Mouse (Mus musculus) intestine, postnatal 0 days (tissue): ENCODE measurements around the gene Cdc42bpb. TPM values are rescaled to one million over a fixed set of nuclear protein-coding genes. Genes with fewer than 3 reads are reported as not detected.
A peak's percentile ranks its signal among the peaks of the same experiment; 100 is the strongest.

Experiments used
- ATAC-seq: fragments of 200-750 bp; cut with Nextera tagmentation; 2 replicates; pipeline ENCODE4 v1.8.0; 2017; ENCODE audit warnings: mild to moderate bottlenecking, moderate TSS enrichment, moderate library complexity
- H3K27ac ChIP-seq: fragments of 300-500 bp; sonication (generic); 2 replicates; pipeline ENCODE4 v1.5.1; 2014; ENCODE audit warnings: mild to moderate bottlenecking, low read depth, low read length, moderate library complexity
- H3K27me3 ChIP-seq: fragments of 300-500 bp; sonication (generic); replicated peaks from 2 replicates; pipeline ENCODE4 v1.6.1; 2014; ENCODE audit warnings: low read length, mixed read lengths; ENCODE audit not compliant: control insufficient read depth, insufficient read depth
- H3K36me3 ChIP-seq: fragments of 300-500 bp; sonication (generic); 2 replicates; pipeline ENCODE4 v1.6.1; 2014; ENCODE audit warnings: mild to moderate bottlenecking, moderate library complexity; ENCODE audit not compliant: control insufficient read depth, insufficient read depth
- H3K4me1 ChIP-seq: fragments of 300-500 bp; sonication (generic); replicated peaks from 2 replicates; pipeline ENCODE4 v1.6.1; 2014; ENCODE audit warnings: antibody characterized with exemption, low read length, mixed read lengths; ENCODE audit not compliant: control insufficient read depth, insufficient read depth
- H3K4me2 ChIP-seq: fragments of 300-500 bp; sonication (generic); replicated peaks from 2 replicates; pipeline ENCODE4 v1.6.1; 2014; ENCODE audit warnings: low read depth, mild to moderate bottlenecking, moderate library complexity
- H3K4me3 ChIP-seq: fragments of 300-500 bp; sonication (generic); 2 replicates; pipeline ENCODE4 v1.5.1; 2014; ENCODE audit warnings: low read depth, low read length
- H3K9ac ChIP-seq: fragments of 300-500 bp; sonication (generic); 2 replicates; pipeline ENCODE4 v1.6.1; 2014; ENCODE audit warnings: mild to moderate bottlenecking, low read depth, low read length
- H3K9me3 ChIP-seq: fragments of 300-500 bp; sonication (generic); 2 replicates; pipeline ENCODE4 v1.6.1; 2016; ENCODE audit warnings: mixed run types; ENCODE audit not compliant: control insufficient read depth
- CTCF ChIP-seq: sonication (generic); IDR thresholded peaks from 2 replicates; pipeline ENCODE4 v1.5.1; 2016; ENCODE audit warnings: low read depth, mild to moderate bottlenecking, control low read depth, antibody characterized with exemption, moderate library complexity
- WGBS: fragments of 180-500 bp; shearing (Covaris S2); extraction: QIAGEN DNeasy Blood & Tissue Kit; methylation state at CpG from one replicate; pipeline ENCODE4 v1.1.7; 2014; 5-methylcytosine and 5-hydroxymethylcytosine counted together
- polyA plus RNA-seq: library from polyadenylated mRNA; unstranded; fragments of >200 nt; fragmentation: Nextera tagmentation; extraction: Ambion mirVana; gene quantifications from 2 replicates; pipeline ENCODE4 v1.2.1, GENCODE M21; 2015

Gene Cdc42bpb
- polyA plus RNA-seq, 1 experiment from 2014 or later = 27.2 TPM

DNA sequence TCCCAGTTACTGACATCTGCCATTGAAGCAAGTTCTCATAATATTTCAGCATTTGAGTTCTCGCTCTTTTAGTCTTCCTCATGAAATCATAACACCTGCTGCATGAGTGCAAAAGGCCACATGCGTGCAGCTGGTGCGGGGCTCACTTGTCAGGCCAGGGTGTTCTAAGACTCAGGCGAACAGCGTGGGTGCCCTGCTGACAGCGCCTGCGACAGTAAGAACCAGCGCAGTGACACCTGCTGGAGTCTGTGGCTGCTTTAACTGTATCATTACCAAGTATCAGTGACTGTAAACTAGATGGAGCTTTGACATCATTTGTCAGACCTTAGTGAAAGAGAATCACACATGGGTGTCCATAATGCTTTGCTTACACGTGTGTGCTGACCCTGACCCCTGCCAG lies 126.3 kb downstream of the Cdc42bpb start:
- peak; percentile 49 for TF ChIP-seq CTCF
- Histone ChIP-seq H3K27ac (no peak overlapping the region), H3K4me2 (no peak overlapping the region), H3K9me3 (no peaks in the 10 kb centered on the region), H3K9ac (no peak overlapping the region), H3K36me3 (peaks cover 35% of the 10 kb centered on the region), H3K4me1 (no peaks in the 10 kb centered on the region), H3K27me3 (no peaks in the 10 kb centered on the region), H3K4me3 (no peak overlapping the region)
- no peak for ATAC-seq
- WGBS = 69% methylated on average over 9 of the region's 9 CpGs

GRCm38 (mm10) chr12:111250116-111250515 lies 127.4 kb downstream of the Cdc42bpb start:
- ATAC-seq = no peak
- WGBS = 95% methylated on average over 8 of the region's 8 CpGs

GRCm38 (mm10) chr12:111249095-111249494 lies 128.4 kb downstream of the Cdc42bpb start:
- Histone ChIP-seq H3K4me2 (no peak overlapping the region), H3K9ac (no peak overlapping the region), H3K36me3 (peaks cover 31% of the 10 kb centered on the region), H3K27me3 (no peaks in the 10 kb centered on the region), H3K4me3 (no peak overlapping the region), H3K4me1 (no peaks in the 10 kb centered on the region), H3K9me3 (no peaks in the 10 kb centered on the region), H3K27ac (no peak overlapping the region)
- no peak for ATAC-seq
- TF ChIP-seq CTCF = peak; percentile 55
- WGBS = 63% methylated on average over 3 of the region's 3 CpGs

More at GRCm38 (mm10) chr12:111250116-111250515, 127.4 kb downstream of the Cdc42bpb start:
- no peaks in the 10 kb centered on the region for H3K27me3 ChIP-seq
- no peak overlapping the region for H3K9ac ChIP-seq
- H3K27ac ChIP-seq = no peak overlapping the region; the same call in 1 of the 2 replicates
- no peaks in the 10 kb centered on the region for H3K4me1 ChIP-seq
- no peak overlapping the region for H3K4me3 ChIP-seq
- no peak for TF ChIP-seq CTCF
- no peaks in the 10 kb centered on the region for H3K9me3 ChIP-seq
- no peak overlapping the region for H3K4me2 ChIP-seq
- peaks cover 25% of the 10 kb centered on the region for H3K36me3 ChIP-seq

DNA sequence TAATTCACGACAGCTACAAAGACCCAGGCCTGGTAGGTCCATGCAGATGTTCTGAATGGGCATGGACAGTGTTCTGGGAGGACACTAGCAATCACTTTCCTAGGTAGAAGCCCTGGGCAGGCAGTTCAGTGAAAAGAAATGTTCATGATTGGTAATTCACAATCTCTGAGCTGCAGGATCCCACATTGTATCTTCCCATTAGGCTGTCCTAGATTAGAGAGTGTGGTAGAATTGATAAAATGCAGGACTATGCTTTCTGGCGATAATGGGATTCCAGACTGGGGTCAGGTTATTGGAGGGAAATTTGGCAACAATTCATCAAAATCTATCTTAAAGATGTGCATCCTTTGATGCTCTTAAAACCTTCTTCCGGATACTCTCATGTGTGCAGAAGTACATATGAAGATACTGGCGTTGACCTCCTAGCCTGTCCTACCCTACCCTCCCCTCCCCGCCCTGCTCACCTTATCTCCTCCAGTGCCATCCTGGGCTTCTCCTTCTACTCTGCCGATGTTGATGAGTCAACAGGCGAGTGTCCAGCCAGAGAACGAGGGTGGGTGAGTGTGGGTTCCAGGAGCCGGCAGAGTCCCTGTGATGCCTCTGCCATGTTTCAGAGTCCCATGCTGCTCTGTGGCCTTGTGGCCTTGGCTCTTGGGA lies 130.6 kb downstream of the Cdc42bpb start:
- Histone ChIP-seq H3K27ac (no peak overlapping the region), H3K4me3 (no peak overlapping the region), H3K27me3 (no peaks in the 10 kb centered on the region), H3K4me1 (no peaks in the 10 kb centered on the region), H3K9me3 (no peaks in the 10 kb centered on the region), H3K9ac (no peak overlapping the region), H3K4me2 (no peak overlapping the region), H3K36me3 (peaks cover 33% of the 10 kb centered on the region)
- no peak for TF ChIP-seq CTCF
- WGBS = 85% methylated on average over 9 of the region's 9 CpGs
- ATAC-seq = no peak

- Histone ChIP-seq H3K4me1 (no peaks in the 10 kb centered on the region), H3K9ac (no peak overlapping the region), H3K27ac (no peak overlapping the region), H3K27me3 (no peaks in the 10 kb centered on the region), H3K9me3 (no peaks in the 10 kb centered on the region), H3K4me2 (no peak overlapping the region), H3K36me3 (peaks cover 33% of the 10 kb centered on the region), H3K4me3 (no peak overlapping the region)
- no peak for TF ChIP-seq CTCF
- no peak for ATAC-seq
- 83% methylated on average over 6 of the region's 6 CpGs for WGBS
These were observed 132.4 kb downstream of the Cdc42bpb start for GRCm38 (mm10) chr12:111245070-111245469.

- WGBS = 76% methylated on average over 12 of the region's 12 CpGs
- H3K4me1 ChIP-seq = no peaks in the 10 kb centered on the region
- peaks cover 29% of the 10 kb centered on the region for H3K36me3 ChIP-seq
- no peak overlapping the region for H3K9ac ChIP-seq
- H3K4me2 ChIP-seq = no peak overlapping the region
- H3K4me3 ChIP-seq = no peak overlapping the region
- no peak for ATAC-seq
- H3K27ac ChIP-seq = no peak overlapping the region
- TF ChIP-seq CTCF = no peak
- H3K27me3 ChIP-seq = no peaks in the 10 kb centered on the region
- H3K9me3 ChIP-seq = no peaks in the 10 kb centered on the region
These were observed 133.8 kb downstream of the Cdc42bpb start for GRCm38 (mm10) chr12:111243733-111244132.

Other genes with a start within 250 kb of the Cdc42bpb start
- gene Traf3, start 211.3 kb downstream of the Cdc42bpb start, polyA plus RNA-seq = 3.4 and 4.0 TPM in 2 replicates
- not detected in 2 replicates for gene 4930595D18Rik, start 193.2 kb downstream of the Cdc42bpb start, polyA plus RNA-seq
- gene Amn, start 106.6 kb downstream of the Cdc42bpb start, polyA plus RNA-seq = 528 and 608 TPM in 2 replicates
- 2.2 and 2.8 TPM in 2 replicates for gene Lbhd2, start 29.1 kb upstream of the Cdc42bpb start, polyA plus RNA-seq
- 163 and 172 TPM in 2 replicates for gene Exoc3l4, start 39.3 kb upstream of the Cdc42bpb start, polyA plus RNA-seq
- 10.5 and 10.8 TPM in 2 replicates for gene Tnfaip2, start 64.8 kb upstream of the Cdc42bpb start, polyA plus RNA-seq
- 7.3 and 8.6 TPM in 2 replicates for gene Gm266, start 108.1 kb upstream of the Cdc42bpb start, polyA plus RNA-seq
- gene Eif5, start 160.3 kb upstream of the Cdc42bpb start, polyA plus RNA-seq = 632 and 663 TPM in 2 replicates
- gene Mark3, start 196.8 kb upstream of the Cdc42bpb start, polyA plus RNA-seq = 24.7 and 25.5 TPM in 2 replicates